Mouse (Mus musculus) heart, postnatal 4 days (tissue): ENCODE results near the gene Fbxw8. TPM values are rescaled to one million over a fixed set of nuclear protein-coding genes. Genes with fewer than 3 reads are reported as not detected.

ENCODE experiments used
- DNase-seq: peaks from one replicate; pipeline ENCODE4 v3.0.0; 2021
- total RNA-seq, 2 experiments: library from RNA; stranded (reverse); gene quantifications; 2 replicates each; pipeline ENCODE4 v1.2.3; 2021

The Fbxw8 gene
- total RNA-seq, 2 experiments from 2014 or later = 54.9 to 61.1 TPM

DNA sequence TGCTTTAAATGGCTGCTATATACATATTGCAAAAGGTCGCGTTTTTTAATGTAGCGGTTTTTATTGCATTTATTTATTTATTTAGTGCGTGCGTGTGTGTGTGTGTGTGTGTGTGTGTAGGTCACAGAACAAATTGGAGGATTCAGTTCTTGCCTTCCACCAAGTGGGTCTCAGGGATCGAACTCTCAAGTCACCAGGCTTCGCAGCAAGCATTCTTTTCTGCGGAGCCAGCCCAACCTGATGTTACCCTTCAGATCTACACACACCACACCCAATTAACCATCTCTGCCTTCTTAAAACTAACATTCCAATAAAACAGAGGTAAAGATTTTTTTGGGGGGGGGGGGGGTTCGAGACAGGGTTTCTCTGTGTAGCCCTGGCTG is 292 bp upstream of the Fbxw8 start:
- DNase-seq = no peak

DNA sequence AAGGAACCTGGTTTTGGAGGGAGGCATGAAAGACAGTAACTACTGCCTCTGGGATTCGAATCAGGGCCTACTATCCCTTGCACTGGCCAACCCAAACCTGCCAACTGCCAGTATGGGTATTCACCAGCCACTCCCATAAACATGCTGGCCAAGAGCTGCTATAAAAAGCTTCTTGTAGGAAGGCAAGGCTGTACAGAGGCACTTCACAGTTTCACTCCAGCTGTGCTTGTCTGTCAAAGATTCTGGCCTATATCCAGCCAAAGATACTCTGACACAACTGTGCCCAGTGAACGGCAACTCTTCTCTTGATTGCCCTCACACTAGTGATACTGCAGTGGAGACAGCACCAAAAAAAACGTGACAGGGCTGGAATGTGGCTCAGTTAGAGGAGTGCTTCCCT is 5.6 kb downstream of the Fbxw8 start:
- no peak for DNase-seq

- no peak for DNase-seq
Observed at GRCm38 (mm10) chr5:118147264-118147663, 8.0 kb downstream of the Fbxw8 start.

DNA sequence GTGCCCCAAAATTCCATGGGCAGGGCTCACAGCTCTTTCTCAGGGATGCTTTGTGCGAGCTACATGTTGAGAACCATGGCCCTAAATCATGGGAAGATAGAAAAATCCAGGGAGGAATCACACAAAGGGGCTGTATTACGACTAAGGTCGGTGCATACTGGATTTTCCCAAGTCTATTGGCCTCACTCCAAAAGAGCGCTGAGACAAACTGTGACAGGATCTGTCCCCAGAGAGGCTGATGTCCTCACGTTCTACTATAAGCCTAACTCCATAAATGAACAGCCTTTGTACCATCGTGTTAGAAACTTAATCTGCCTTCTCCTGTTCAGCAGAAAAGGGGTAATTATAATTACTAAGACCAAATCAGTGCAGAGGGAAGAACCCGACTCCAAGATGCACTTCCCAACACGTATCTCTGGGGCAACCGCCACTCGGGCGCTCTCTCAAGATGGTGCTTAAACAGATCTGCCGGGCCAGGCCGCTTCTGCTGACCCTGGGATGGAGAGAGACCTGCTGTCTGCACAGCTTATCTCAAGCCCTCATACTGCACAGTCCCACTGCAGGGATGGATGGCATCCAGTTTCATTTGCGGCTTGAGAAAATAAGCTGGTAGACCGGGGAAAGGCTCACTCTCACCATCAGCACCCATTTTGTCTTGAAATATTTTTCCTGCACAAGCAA is 9.1 kb downstream of the Fbxw8 start:
- DNase-seq = peak; percentile 36

DNA sequence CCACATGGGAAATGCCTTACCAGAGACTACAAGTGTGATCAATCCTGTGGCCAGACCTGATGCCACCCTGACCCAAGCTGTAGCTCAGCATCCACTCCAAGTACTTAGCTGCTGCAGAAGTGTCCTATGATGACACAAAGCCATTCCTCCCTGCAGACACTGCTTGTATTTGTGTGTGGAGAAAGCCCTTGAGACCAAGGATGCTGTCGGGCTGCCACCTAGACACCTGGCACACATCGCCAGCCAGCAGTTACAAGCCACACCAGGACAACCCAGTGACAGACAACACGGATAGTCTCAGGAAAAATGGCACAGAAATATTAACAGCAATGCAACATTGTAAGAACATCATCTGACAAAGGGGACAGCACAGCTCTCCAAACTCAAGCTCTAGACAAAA is 9.8 kb downstream of the Fbxw8 start:
- DNase-seq = no peak

- no peak for DNase-seq
Observed at GRCm38 (mm10) chr5:118144770-118145169, 10.5 kb downstream of the Fbxw8 start.

GRCm38 (mm10) chr5:118144327-118144726 is 10.9 kb downstream of the Fbxw8 start:
- DNase-seq = no peak

- DNase-seq = peak; percentile 28
Observed at GRCm38 (mm10) chr5:118143211-118144026, 11.8 kb downstream of the Fbxw8 start.

DNA sequence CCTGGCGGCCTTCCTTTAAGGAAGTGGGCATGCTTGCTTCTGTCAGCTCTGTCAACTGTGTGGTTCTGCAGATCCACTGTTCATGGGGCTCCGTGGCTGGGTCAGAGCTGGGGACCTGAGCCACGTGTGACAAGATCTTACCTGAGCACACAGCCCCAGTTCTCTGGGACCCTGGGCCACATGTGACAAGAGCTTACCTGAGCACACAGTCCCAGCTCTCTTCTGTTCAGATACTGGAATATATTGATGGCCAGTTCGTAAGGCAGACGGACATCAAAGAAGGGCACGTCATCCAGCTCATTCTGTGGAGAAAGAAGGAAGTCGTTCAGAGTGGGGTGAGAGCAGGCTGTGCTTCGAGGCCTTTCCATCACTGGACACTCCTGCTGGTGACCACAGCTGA is 12.8 kb downstream of the Fbxw8 start:
- DNase-seq = no peak

DNA sequence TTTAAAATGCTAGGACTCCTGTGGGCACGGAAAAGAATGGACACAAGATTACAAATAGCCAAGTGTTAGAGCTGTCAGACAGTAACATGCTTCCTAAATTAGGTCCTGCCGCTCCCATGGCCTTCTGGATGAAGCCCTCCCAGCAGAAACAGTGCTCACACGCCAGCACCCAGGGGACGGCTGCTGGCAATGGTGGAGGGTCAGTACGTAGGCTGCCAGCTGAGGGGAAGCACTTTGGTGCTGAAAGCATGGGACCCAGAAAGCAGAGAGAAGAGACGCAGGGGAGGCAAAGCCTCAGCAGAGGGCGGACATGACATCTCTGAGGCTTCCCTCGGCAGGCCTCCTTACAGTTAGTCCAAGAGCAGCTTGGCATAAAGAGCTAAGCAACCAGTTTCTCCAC is 15.6 kb downstream of the Fbxw8 start:
- DNase-seq = no peak

GRCm38 (mm10) chr5:118136391-118136790 is 18.9 kb downstream of the Fbxw8 start:
- no peak for DNase-seq

DNA sequence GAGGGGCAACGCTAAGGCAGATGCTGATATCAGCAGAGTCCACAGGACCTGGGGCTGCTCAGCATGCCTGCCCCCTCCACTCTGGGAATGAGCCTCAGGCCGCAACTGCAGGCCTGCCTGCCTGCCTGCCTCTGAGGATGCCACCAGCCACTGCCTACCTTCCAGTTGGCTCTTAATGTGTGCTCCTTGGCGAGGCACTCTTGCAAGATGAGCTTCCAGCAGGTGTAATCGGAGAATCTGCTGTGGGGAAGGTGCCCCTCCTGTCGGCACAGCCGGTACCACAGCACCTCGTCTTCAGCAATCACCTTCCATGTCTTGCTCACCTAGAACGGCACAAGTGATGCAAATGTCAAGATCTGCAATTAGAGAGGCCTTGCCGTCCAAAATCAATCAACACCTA is 26.6 kb downstream of the Fbxw8 start:
- DNase-seq = no peak

GRCm38 (mm10) chr5:118128208-118128607 is 27.1 kb downstream of the Fbxw8 start:
- peak; percentile 72 for DNase-seq

GRCm38 (mm10) chr5:118126671-118127070 is 28.6 kb downstream of the Fbxw8 start:
- DNase-seq = no peak

DNA sequence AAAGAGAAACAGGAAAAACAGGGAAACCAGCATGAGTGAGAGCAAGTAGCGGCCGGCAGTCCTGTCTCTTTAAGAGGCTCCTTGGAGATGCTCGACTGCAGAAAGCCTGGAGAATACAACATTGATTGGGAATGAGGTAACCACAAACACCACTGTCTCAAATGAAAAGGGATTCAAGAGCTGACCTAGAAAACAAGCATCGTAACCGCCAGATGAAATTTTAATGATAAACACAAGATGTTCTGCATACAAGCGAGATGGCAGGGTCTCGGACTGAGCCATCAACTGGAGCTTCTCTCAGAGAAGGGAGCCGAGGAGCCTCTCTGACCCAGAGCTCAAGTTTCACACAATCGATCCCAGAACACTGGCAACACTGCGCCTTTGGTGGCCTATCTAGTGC is 32.2 kb downstream of the Fbxw8 start:
- DNase-seq = no peak

DNA sequence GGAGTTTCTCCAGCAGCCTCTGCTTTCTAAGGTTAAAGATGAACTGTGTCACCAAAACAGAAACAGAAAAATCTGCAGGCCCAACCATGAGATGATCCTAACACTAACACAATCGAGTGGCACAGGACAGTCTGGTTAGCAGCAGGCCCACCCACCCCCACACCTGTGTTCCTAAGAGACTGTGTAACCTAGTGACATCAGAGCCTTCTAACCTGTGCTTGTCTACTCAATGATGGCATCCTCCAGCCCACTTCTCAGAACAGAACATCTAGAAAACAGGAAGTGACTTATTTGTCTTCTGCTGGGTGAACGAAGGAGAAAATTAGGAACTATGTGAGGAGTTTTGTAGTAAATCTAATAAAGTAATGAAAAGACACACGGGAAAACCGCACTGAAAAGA is 33.3 kb downstream of the Fbxw8 start:
- no peak for DNase-seq

- no peak for DNase-seq
Observed at GRCm38 (mm10) chr5:118120670-118121069, 34.6 kb downstream of the Fbxw8 start.

GRCm38 (mm10) chr5:118118922-118119321 is 36.3 kb downstream of the Fbxw8 start:
- DNase-seq = no peak

DNA sequence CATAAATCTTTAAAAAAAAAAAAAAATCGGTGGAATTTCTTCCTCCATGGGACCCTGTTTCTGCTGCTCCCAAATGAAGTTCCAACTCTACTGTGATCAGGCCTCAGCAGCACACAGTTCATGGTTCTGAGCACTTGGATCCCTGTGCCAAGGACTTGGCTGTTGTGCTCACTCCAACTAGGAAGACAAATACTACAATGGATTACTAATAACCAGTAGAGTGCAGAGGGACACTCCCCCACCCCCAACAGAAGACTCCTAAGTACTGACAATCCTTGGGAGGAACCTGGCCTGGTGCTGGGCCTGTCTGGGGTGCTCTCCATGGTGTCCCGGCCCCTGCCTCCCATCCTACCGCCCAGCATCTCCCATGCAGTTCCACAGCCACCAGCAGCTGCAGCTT is 36.9 kb downstream of the Fbxw8 start:
- DNase-seq = no peak

GRCm38 (mm10) chr5:118113617-118114016 is 41.6 kb downstream of the Fbxw8 start:
- DNase-seq = no peak

DNA sequence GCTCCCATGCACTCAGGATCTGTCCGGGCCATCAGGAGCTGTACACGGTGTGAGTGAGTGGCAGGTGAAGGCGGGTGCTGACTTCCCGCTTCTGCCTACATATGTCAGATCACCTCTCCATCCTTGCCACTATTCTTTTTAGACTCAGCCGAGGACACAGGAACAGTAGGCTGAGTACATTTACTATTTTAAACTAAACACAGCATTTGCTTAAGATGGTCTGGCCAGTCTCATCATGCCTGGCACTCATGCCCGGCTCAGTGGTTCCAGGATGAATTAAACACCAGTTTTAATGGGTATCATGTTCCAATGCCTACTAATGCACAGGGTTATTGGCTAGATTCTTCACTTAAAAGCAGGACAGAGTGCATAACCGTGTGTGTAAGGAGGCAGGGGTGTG is 42.2 kb downstream of the Fbxw8 start:
- DNase-seq = no peak

DNA sequence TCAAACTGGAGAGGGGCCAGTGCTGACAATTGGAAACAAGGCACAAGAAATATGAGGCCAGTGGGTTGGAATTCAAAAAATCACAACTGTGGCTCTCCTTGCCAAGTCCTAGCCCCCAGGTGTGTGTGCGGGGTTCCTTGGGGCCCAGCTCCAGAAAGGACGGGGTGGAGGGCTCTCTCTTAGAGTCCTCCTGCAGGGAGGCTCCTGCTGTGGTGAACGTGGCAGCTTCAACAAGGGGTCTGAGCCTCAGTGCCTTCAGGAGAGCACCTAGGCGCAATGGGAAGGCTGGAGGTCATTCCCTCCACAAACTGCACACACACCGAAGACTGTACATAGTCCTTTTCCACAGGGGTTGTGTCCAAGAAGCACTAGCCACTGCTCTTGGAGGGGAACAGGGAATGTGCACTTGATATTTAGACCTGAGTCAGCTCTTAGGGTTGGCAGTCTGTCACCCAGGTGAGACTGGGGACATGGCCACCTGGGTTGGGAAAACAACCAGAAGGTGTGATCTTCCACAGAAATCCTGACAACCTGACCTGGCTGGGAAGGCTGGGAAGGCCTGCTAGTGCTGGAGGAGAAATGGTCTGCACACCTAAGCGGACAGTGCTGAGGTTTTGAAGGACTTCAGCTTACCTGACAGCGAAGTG is 46.3 kb downstream of the Fbxw8 start:
- no peak for DNase-seq

GRCm38 (mm10) chr5:118108124-118108793 is 47.0 kb downstream of the Fbxw8 start:
- peak; percentile 58 for DNase-seq
